Mouse (Mus musculus): ENCODE results near the gene Dag1.

DNA sequence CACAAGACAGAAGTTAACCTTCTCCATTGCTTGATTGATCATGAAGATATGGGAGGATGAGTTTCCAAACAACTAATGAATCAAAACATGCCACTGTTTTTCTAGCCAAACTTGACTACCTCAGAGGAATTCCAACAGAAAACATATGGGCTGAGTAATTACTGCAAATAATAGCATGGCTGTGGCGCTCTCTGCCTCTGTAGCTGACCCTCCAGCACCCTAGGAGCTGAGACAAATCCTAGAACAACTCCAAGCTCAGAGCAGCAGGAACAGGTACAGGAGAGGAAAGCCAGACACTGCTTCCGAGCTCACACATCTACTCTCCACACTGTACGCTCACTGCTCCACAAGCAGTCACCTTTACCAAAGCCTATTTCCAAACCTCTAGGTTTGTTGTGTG is 24.9 kb downstream of the Dag1 start:
- TF ChIP-seq CHD2 (IDR thresholded peaks at IDR 0.05; ENCODE audit: low read depth, low read length) (no peak), ZC3H11A (IDR thresholded peaks at IDR 0.05; ENCODE audit: borderline replicate concordance, low read depth, low read length) (no peak), MAFK (IDR thresholded peaks at IDR 0.05; ENCODE audit: insufficient read depth, low read depth, low read length) (no peak), ZNF384 (IDR thresholded peaks at IDR 0.05; ENCODE audit: low read depth, low read length) (no peak), HCFC1 (IDR thresholded peaks at IDR 0.05; ENCODE audit: borderline replicate concordance, insufficient read depth, low read length) (no peak)

Measured in ES-E14 (cell line).